Mouse (Mus musculus): ENCODE results near the gene Nras.

DNA sequence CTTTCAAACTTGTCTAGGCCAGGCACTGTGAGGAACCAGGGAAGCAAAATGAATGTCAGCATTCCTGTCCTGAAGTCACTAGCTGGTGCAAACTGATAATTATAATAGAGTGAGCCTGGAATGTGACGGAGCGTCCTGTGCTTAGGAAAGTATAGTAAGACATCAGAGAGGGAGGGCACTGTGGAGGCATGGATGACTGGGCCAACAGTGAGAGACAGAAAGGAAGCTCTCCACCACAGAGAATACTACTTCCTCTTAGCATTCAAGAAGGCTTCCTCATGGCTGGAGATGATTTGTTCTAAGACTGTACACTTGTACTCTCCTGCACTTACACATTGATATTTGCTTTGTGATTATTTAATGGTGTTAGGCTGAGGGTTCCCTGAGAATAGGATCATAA, 40.7 kb upstream of the Nras start:
- no peak for TF ChIP-seq GATA2 (IDR thresholded peaks at IDR 0.05; ENCODE audit: borderline replicate concordance, low read depth, low read length)
- TF ChIP-seq CTCF (IDR thresholded peaks at IDR 0.05; ENCODE audit: low read depth, low read length): no peak

All from G1E (cell line).